8 mouse cellular contexts compared by ENCODE assay signal in the genomic region with DNA sequence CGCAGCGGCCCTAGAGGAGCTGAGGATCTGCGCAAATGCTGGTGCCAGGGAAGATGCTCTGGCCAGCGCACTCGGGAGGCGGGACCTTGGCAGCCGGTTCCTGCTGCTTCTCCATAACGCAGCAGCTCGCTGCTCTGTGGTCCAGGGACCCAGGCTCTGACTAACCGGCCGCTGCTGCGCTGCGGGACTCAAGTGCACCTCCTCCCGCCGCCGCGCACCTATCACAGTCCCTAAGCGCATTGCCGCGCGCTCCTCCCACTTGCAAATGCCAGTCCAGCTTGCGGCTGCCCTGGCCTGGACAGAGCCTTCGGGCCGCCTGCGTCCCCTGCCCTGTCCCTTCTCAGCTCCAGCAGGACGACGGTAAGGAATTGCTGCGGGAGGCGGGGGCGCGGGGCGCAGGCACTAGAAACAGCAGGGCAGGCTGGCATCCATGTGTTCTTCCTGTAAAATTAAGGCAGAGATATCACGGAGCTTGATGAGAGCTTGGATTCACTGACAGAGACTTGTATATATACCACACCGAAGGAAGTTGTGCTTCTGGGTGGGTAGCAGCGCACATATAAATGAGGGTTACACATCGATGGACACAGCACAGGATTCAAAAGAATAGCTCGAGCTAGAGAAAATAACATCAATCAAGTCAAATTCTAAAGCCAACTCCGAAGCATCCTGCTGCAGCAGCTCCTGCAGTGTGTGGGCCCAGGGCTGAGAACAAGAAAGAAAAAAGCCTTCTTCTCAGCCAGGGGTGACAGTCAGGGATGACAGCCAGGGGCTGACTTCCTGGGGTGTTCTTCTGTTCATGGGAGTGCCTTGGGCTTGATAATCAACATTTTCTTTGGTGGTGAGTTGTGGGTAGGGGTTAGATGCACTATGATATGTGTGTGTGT. TPM values are rescaled to one million over a fixed set of nuclear protein-coding genes. Genes with fewer than 3 reads are reported as not detected.
DNase-seq lines count a peak whose midpoint lies in the region; ATAC-seq lines count a peak whose summit lies in the region.

No protein-coding gene starts in this region.

- 0 out of 2 replicates have a peak, but pooled peaks cover under 1% of the 10 kb centered on the region for H3K9me3 ChIP-seq in megakaryocyte, embryonic 14.5 days
- H3K9me3 ChIP-seq in heart, embryonic 14.5 days (ENCODE audit: control insufficient read depth, low read length) = no peaks in the 10 kb centered on the region
- H3K9me3 ChIP-seq in kidney, embryonic 16.5 days (ENCODE audit: low read length) = no peaks in the 10 kb centered on the region
- H3K9me3 ChIP-seq in limb, embryonic 15.5 days = no peaks in the 10 kb centered on the region

- H3K9ac ChIP-seq in heart, embryonic 14.5 days (ENCODE audit: low read length) = peak overlapping the region; percentile 41; the same call in 1 of the 2 replicates
- peak overlapping the region; percentile 39 for H3K9ac ChIP-seq in kidney, embryonic 16.5 days (replicated peaks; ENCODE audit: low read length)
- H3K9ac ChIP-seq in limb, embryonic 15.5 days = 0 out of 2 replicates have a peak overlapping the region, but pooled peaks have one; percentile 3

- peaks cover 58% of the 10 kb centered on the region for H3K27me3 ChIP-seq in megakaryocyte, embryonic 14.5 days (replicated peaks)
- peaks cover 46% of the 10 kb centered on the region for H3K27me3 ChIP-seq in heart, embryonic 14.5 days (ENCODE audit: control insufficient read depth, insufficient read depth, low read length)
- peaks cover 15% of the 10 kb centered on the region for H3K27me3 ChIP-seq in kidney, embryonic 16.5 days (ENCODE audit: insufficient read depth, low read length)
- peaks cover 39% of the 10 kb centered on the region for H3K27me3 ChIP-seq in limb, embryonic 15.5 days

- H3K4me2 ChIP-seq in heart, embryonic 14.5 days (ENCODE audit: low read length) = peak overlapping the region; percentile 68
- peak overlapping the region; percentile 67 for H3K4me2 ChIP-seq in kidney, embryonic 16.5 days (replicated peaks; ENCODE audit: low read depth, low read length)
- H3K4me2 ChIP-seq in limb, embryonic 15.5 days = peak overlapping the region; percentile 55

- peaks cover 32% of the 10 kb centered on the region for H3K4me1 ChIP-seq in megakaryocyte, embryonic 14.5 days
- H3K4me1 ChIP-seq in heart, embryonic 14.5 days (ENCODE audit: control insufficient read depth in 2 of 2, insufficient read depth in 2 of 2, low read length in 2 of 2) = no peaks in the 10 kb centered on the region; a peak in 1 of 4 replicates
- peaks cover 35% of the 10 kb centered on the region for H3K4me1 ChIP-seq in kidney, embryonic 16.5 days (ENCODE audit: insufficient read depth, low read length)
- peaks cover 9% of the 10 kb centered on the region for H3K4me1 ChIP-seq in limb, embryonic 15.5 days

- H3K4me3 ChIP-seq in megakaryocyte, embryonic 14.5 days (replicated peaks) = peak overlapping the region; percentile 85
- peak overlapping the region; percentile 25 to 34 for H3K4me3 ChIP-seq in heart, embryonic 14.5 days (ENCODE audit: control insufficient read depth in 1 of 2, insufficient read depth in 1 of 2, low read depth in 1 of 2, low read length in 2 of 2)
- H3K4me3 ChIP-seq in kidney, embryonic 16.5 days (ENCODE audit: low read length) = peak overlapping the region; percentile 38
- H3K4me3 ChIP-seq in limb, embryonic 15.5 days = peak overlapping the region; percentile 34

- no peak for ATAC-seq in megakaryocyte, adult 5-6 weeks (ENCODE audit: poor library complexity, severe bottlenecking)
- no peak for ATAC-seq in heart, embryonic 14.5 days (ENCODE audit: insufficient number of reproducible peaks, insufficient read depth, low FRiP score, low read depth)
- peak; percentile 84 for ATAC-seq in kidney, embryonic 16.5 days (ENCODE audit: low FRiP score, low TSS enrichment)
- no peak for ATAC-seq in limb, embryonic 15.5 days (ENCODE audit: insufficient number of reproducible peaks, low FRiP score, low TSS enrichment, low read depth)

- H3K36me3 ChIP-seq in megakaryocyte, embryonic 14.5 days (replicated peaks; ENCODE audit: low read length) = no peaks in the 10 kb centered on the region
- no peaks in the 10 kb centered on the region for H3K36me3 ChIP-seq in heart, embryonic 14.5 days (ENCODE audit: control insufficient read depth, insufficient read depth, low read length)
- H3K36me3 ChIP-seq in kidney, embryonic 16.5 days (ENCODE audit: insufficient read depth, low read length) = no peaks in the 10 kb centered on the region
- H3K36me3 ChIP-seq in limb, embryonic 15.5 days = no peaks in the 10 kb centered on the region

- 4% methylated on average over 38 of the region's 38 CpGs for WGBS in heart, embryonic 14.5 days
- WGBS in kidney, embryonic 16.5 days = 2% methylated on average over 38 of the region's 38 CpGs
- WGBS in limb, embryonic 15.5 days = 4% methylated on average over 38 of the region's 38 CpGs

- H3K27ac ChIP-seq in heart, embryonic 14.5 days (replicated peaks in 1 of 2; ENCODE audit: control insufficient read depth in 1 of 2, insufficient read depth in 1 of 2, low read depth in 2 of 2, low read length in 2 of 2) = no peak overlapping the region
- 0 out of 2 replicates have a peak overlapping the region, but pooled peaks have one; percentile 8 for H3K27ac ChIP-seq in kidney, embryonic 16.5 days (ENCODE audit: low read length)
- no peak overlapping the region for H3K27ac ChIP-seq in limb, embryonic 15.5 days

- DNase-seq in embryo, embryonic 11 days = peak; percentile 84
- peak; percentile 5 for DNase-seq in ovary, postnatal 10 days (ENCODE audit: low spot score)
- DNase-seq in B cell, adult 2 months = no peak

RNA-seq across cellular contexts. Expression of gene B3galt5, which starts 45.4 kb away (rescaled TPM):
- polyA plus RNA-seq in megakaryocyte, embryonic 14.5 days (2012; ENCODE audit: insufficient read depth, low replicate concordance) = 0.42 TPM in 1 of 2 replicates, not detected in the other
- not detected in 2 replicates for total RNA-seq in megakaryocyte, adult 5-6 weeks (2015)
- 0.08 TPM in 1 of 2 replicates, not detected in the other for total RNA-seq in megakaryocyte, adult 5-6 weeks (2017)
- polyA plus RNA-seq in heart, embryonic 14.5 days (2014; fragmentation: Nextera tagmentation; extraction: Ambion mirVana) = 0.04 TPM in 1 of 2 replicates, not detected in the other
- 3.8 and 4.5 TPM in 2 replicates for polyA plus RNA-seq in kidney, embryonic 16.5 days (2015; fragmentation: Nextera tagmentation; extraction: Ambion mirVana)
- polyA plus RNA-seq in limb, embryonic 15.5 days (2015; fragmentation: Nextera tagmentation; extraction: Ambion mirVana) = 0.10 and 0.42 TPM in 2 replicates

Comparison
In these comparisons a context has a peak if more than half of its experiments do, and no peak if none do; other contexts are left out.
1. H3K4me3 ChIP-seq: peak in every context shown above with its lines; median percentile 85 in megakaryocyte, embryonic 14.5 days; 38 in kidney, embryonic 16.5 days; 34 in limb, embryonic 15.5 days; 30 in heart, embryonic 14.5 days.
2. DNase-seq: peak in embryo, embryonic 11 days (single experiment) and ovary, postnatal 10 days (single experiment); none in B cell, adult 2 months (0 of 2).
3. Peak in every context shown above with its lines, with median percentiles within 50 percentile points of each other: H3K4me2 ChIP-seq and H3K9ac ChIP-seq.